Mouse (Mus musculus): ENCODE results near the gene Rras2. TPM values are rescaled to one million over a fixed set of nuclear protein-coding genes. Genes with fewer than 3 reads are reported as not detected.

The Rras2 gene
- total RNA-seq, 2 experiments from 2014 or later = 48.5 to 51.6 TPM

- intact Hi-C loops (cut with DNase I) = no loop called here
- peak; percentile 24 to 26 for DNase-seq
Measured at GRCm38 (mm10) chr7:114042973-114043928, 74.3 kb downstream of the Rras2 start.

GRCm38 (mm10) chr7:114041349-114041748, 76.2 kb downstream of the Rras2 start:
- intact Hi-C loops (cut with DNase I) = no loop called here
- DNase-seq = no peak

GRCm38 (mm10) chr7:114037237-114037636, 80.3 kb downstream of the Rras2 start:
- intact Hi-C loops (cut with DNase I) = no loop called here
- DNase-seq = no peak

- intact Hi-C loops (cut with DNase I) = no loop called here
- peak; percentile 56 to 63 for DNase-seq
Measured at GRCm38 (mm10) chr7:114029596-114029995, 88.0 kb downstream of the Rras2 start.

- intact Hi-C loops (cut with DNase I) = no loop called here
- DNase-seq = no peak
Measured at GRCm38 (mm10) chr7:114028828-114029227, 88.8 kb downstream of the Rras2 start.

- intact Hi-C loops (cut with DNase I) = no loop called here
- no peak for DNase-seq
Measured at GRCm38 (mm10) chr7:114027406-114027805, 90.2 kb downstream of the Rras2 start.

- no peak for DNase-seq
- intact Hi-C loops (cut with DNase I) = no loop called here
Measured at GRCm38 (mm10) chr7:114026923-114027322, 90.7 kb downstream of the Rras2 start.

- peak; percentile 75 to 83 for DNase-seq
- intact Hi-C loops (cut with DNase I) = loop anchor here (1.0 kb wide), 3 partner anchors 261 to 642 kb away; no protein-coding TSS in a partner anchor
Measured at GRCm38 (mm10) chr7:114020704-114021093, 96.9 kb downstream of the Rras2 start.

- intact Hi-C loops (cut with DNase I) = loop anchor here (1.0 kb wide), 2 partner anchors 261 to 642 kb away; no protein-coding TSS in a partner anchor
- no peak for DNase-seq
Measured at GRCm38 (mm10) chr7:114020057-114020703, 97.4 kb downstream of the Rras2 start.

GRCm38 (mm10) chr7:114018861-114019260, 98.7 kb downstream of the Rras2 start:
- intact Hi-C loops (cut with DNase I) = no loop called here
- DNase-seq = no peak

- DNase-seq = peak; percentile 23 to 27
- intact Hi-C loops (cut with DNase I) = no loop called here
Measured at GRCm38 (mm10) chr7:114016001-114016949, 101.3 kb downstream of the Rras2 start.

- intact Hi-C loops (cut with DNase I) = no loop called here
- no peak for DNase-seq
Measured at GRCm38 (mm10) chr7:114011726-114012443, 105.7 kb downstream of the Rras2 start.

GRCm38 (mm10) chr7:114007565-114007964, 110.0 kb downstream of the Rras2 start:
- DNase-seq = peak in 1 of 2 experiments; percentile 49

GRCm38 (mm10) chr7:114006456-114006855, 111.1 kb downstream of the Rras2 start:
- DNase-seq = peak in 1 of 2 experiments; percentile 31
- intact Hi-C loops (cut with DNase I) = no loop called here

More at GRCm38 (mm10) chr7:114007565-114007964, 110.0 kb downstream of the Rras2 start:
- intact Hi-C loops (cut with DNase I) = no loop called here

- intact Hi-C loops (cut with DNase I) = no loop called here
- no peak for DNase-seq
Measured at GRCm38 (mm10) chr7:114005499-114005898, 112.1 kb downstream of the Rras2 start.

- intact Hi-C loops (cut with DNase I) = no loop called here
- no peak for DNase-seq
Measured at GRCm38 (mm10) chr7:114004171-114004570, 113.4 kb downstream of the Rras2 start.

GRCm38 (mm10) chr7:113997675-113998354, 119.8 kb downstream of the Rras2 start:
- intact Hi-C loops (cut with DNase I) = no loop called here
- DNase-seq = no peak

Data from heart, postnatal 36 days (tissue).